Mouse (Mus musculus) liver, postnatal 0 days (tissue): ENCODE measurements around the gene Ramp2.

Experiments used
- CTCF ChIP-seq: sonication (generic); IDR thresholded peaks from 2 replicates; pipeline ENCODE4 v1.5.1; 2016; ENCODE audit warnings: antibody characterized with exemption, low read depth
- EP300 ChIP-seq: IDR thresholded peaks from 2 replicates; pipeline ENCODE4 v1.6.1; 2016; ENCODE audit warnings: antibody characterized with exemption, low read depth, mild to moderate bottlenecking

DNA sequence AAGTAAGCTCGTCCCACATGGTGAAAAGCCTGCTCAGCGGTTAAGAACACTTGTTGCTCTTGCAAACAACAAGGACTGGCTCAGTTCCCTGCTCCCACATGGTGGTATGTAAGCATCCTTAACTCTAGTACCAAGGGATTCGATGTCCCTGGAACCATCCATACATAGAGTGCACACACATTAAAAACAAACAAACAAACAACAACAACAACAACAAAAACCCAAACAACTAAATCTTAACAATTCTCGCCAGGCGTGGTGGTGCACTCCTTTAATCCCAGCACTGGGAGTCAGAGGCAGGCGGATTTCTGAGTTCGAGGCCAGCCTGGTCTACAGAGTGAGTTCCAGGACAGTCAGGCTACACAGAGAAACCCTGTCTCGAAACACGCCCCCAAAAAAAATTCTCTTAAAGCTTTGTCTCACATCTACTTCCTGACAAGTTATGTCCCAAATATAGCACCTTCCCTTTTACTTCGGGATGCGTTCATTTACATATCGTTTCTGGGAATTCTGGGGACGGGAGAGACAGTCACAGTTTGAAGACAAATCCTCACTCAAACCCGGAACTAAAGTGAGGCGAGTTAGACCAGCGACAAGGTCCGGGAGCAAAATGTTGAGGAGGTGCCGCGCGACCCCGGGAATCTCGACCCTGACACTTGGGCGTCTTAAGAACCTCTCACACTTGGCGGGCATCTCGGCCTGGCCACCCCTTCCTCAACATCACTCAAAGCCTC lies 20.3 kb upstream of the Ramp2 start:
- no peak for TF ChIP-seq CTCF
- TF ChIP-seq EP300 = no peak
